Mouse (Mus musculus) gonadal fat pad, adult 2 months (tissue): ENCODE results near the gene Lypd6. TPM values are rescaled to one million over a fixed set of nuclear protein-coding genes. Genes with fewer than 3 reads are reported as not detected.

ENCODE experiments used
- DNase-seq: peaks from one replicate; pipeline ENCODE4 v3.0.0-alpha.2; 2012; ENCODE audit warnings: low read depth
- polyA plus RNA-seq: library from polyadenylated mRNA; depleted of rRNA; stranded (reverse); fragments of >200 nt; gene quantifications from 2 replicates; pipeline ENCODE4 v1.2.3, GENCODE M21; 2012; rRNA removed

The Lypd6 gene
- 4.0 and 6.9 TPM in 2 replicates for polyA plus RNA-seq

GRCm38 (mm10) chr2:50066246-50066967 lies at the start of gene Lypd6:
Gene Lypd6, plus strand, starts transcription at chr2:50066429.
- no peak for DNase-seq

GRCm38 (mm10) chr2:50019477-50019876 lies 46.8 kb upstream of the Lypd6 start:
- no peak for DNase-seq

GRCm38 (mm10) chr2:50025549-50025948 lies 40.7 kb upstream of the Lypd6 start:
- DNase-seq = no peak

GRCm38 (mm10) chr2:50028930-50029329 lies 37.3 kb upstream of the Lypd6 start:
- DNase-seq = no peak

GRCm38 (mm10) chr2:50044170-50044870 lies 21.9 kb upstream of the Lypd6 start:
- no peak for DNase-seq

GRCm38 (mm10) chr2:50044871-50045470 lies 21.3 kb upstream of the Lypd6 start:
- no peak for DNase-seq

GRCm38 (mm10) chr2:50045841-50046240 lies 20.4 kb upstream of the Lypd6 start:
- DNase-seq = no peak

GRCm38 (mm10) chr2:50048442-50048841 lies 17.8 kb upstream of the Lypd6 start:
- no peak for DNase-seq

GRCm38 (mm10) chr2:50053893-50054292 lies 12.3 kb upstream of the Lypd6 start:
- no peak for DNase-seq

- DNase-seq = no peak
These were observed 355 bp upstream of the Lypd6 start for GRCm38 (mm10) chr2:50065902-50066245.

GRCm38 (mm10) chr2:50066968-50067315 lies 713 bp downstream of the Lypd6 start:
- DNase-seq = no peak

- DNase-seq = no peak
These were observed 3.5 kb downstream of the Lypd6 start for GRCm38 (mm10) chr2:50069571-50070295.

GRCm38 (mm10) chr2:50072158-50072557 lies 5.9 kb downstream of the Lypd6 start:
- DNase-seq = no peak

- DNase-seq = no peak
These were observed 18.5 kb downstream of the Lypd6 start for GRCm38 (mm10) chr2:50084746-50085145.

GRCm38 (mm10) chr2:50087761-50088160 lies 21.5 kb downstream of the Lypd6 start:
- no peak for DNase-seq

- DNase-seq = no peak
These were observed 30.1 kb downstream of the Lypd6 start for GRCm38 (mm10) chr2:50096336-50096735.

GRCm38 (mm10) chr2:50100364-50101151 lies 34.3 kb downstream of the Lypd6 start:
- no peak for DNase-seq

GRCm38 (mm10) chr2:50101152-50101450 lies 34.9 kb downstream of the Lypd6 start:
- DNase-seq = no peak

- DNase-seq = no peak
These were observed 37.7 kb downstream of the Lypd6 start for GRCm38 (mm10) chr2:50103850-50104503.

- no peak for DNase-seq
These were observed 39.4 kb downstream of the Lypd6 start for GRCm38 (mm10) chr2:50105590-50105989.

- DNase-seq = no peak
These were observed 39.8 kb downstream of the Lypd6 start for GRCm38 (mm10) chr2:50105992-50106391.
